Mouse (Mus musculus) limb, embryonic 12.5 days (tissue): Measurements from ENCODE around the gene Zfp61. TPM values are rescaled to one million over a fixed set of nuclear protein-coding genes. Genes with fewer than 3 reads are reported as not detected.

Source experiments
- ATAC-seq: fragments of 200-750 bp; cut with Nextera tagmentation; 2 replicates; pipeline ENCODE4 v1.8.0; 2017; ENCODE audit warnings: low read depth, moderate TSS enrichment; ENCODE audit not compliant: insufficient number of reproducible peaks, insufficient read depth, low FRiP score, low TSS enrichment
- H3K27ac ChIP-seq: fragments of 300-500 bp; sonication (generic); 2 replicates; pipeline ENCODE4 v1.5.1; 2016; ENCODE audit warnings: mild to moderate bottlenecking, moderate library complexity
- H3K27me3 ChIP-seq: fragments of 300-500 bp; sonication (generic); 2 replicates; pipeline ENCODE4 v1.6.1; 2016; ENCODE audit warnings: mild to moderate bottlenecking, moderate library complexity
- H3K36me3 ChIP-seq: fragments of 300-500 bp; sonication (generic); 2 replicates; pipeline ENCODE4 v1.6.1; 2016; ENCODE audit warnings: mild to moderate bottlenecking, moderate library complexity
- H3K4me1 ChIP-seq: fragments of 300-500 bp; sonication (generic); replicated peaks from 2 replicates; pipeline ENCODE4 v1.6.1; 2016
- H3K4me2 ChIP-seq: fragments of 300-500 bp; sonication (generic); 2 replicates; pipeline ENCODE4 v1.6.1; 2016; ENCODE audit warnings: mild to moderate bottlenecking, moderate library complexity
- H3K4me3 ChIP-seq: fragments of 300-500 bp; sonication (generic); replicated peaks from 2 replicates; pipeline ENCODE4 v1.5.1; 2016; ENCODE audit warnings: mild to moderate bottlenecking
- H3K9ac ChIP-seq: fragments of 300-500 bp; sonication (generic); replicated peaks from 2 replicates; pipeline ENCODE4 v1.6.1; 2016; ENCODE audit warnings: mild to moderate bottlenecking, moderate library complexity
- H3K9me3 ChIP-seq: fragments of 300-500 bp; sonication (generic); 2 replicates; pipeline ENCODE4 v1.6.1; 2016; ENCODE audit warnings: mild to moderate bottlenecking, moderate library complexity
- WGBS: fragments of 180-500 bp; shearing (Covaris S2); methylation state at CpG from one replicate; pipeline ENCODE4 v1.1.7; 2016; 5-methylcytosine and 5-hydroxymethylcytosine counted together
- polyA plus RNA-seq: library from polyadenylated mRNA; unstranded; fragments of >200 nt; fragmentation: Nextera tagmentation; extraction: Ambion mirVana; gene quantifications from 2 replicates; pipeline ENCODE4 v1.2.1, GENCODE M21; 2016

Zfp61 gene
- polyA plus RNA-seq, 1 experiment from 2014 or later: 57.6 TPM

- Histone ChIP-seq H3K36me3 (peaks cover 74% of the 10 kb centered on the region), H3K4me2 (no peak overlapping the region), H3K4me1 (peaks cover 10% of the 10 kb centered on the region), H3K27me3 (no peaks in the 10 kb centered on the region), H3K27ac (no peak overlapping the region), H3K4me3 (no peak overlapping the region), H3K9ac (no peak overlapping the region), H3K9me3 (peaks cover 9% of the 10 kb centered on the region)
- WGBS: 98% methylated on average over 7 of the region's 7 CpGs
- ATAC-seq: no peak
These were observed 5.7 kb downstream of the Zfp61 start for GRCm38 (mm10) chr7:24295376-24295775.

- no peak for ATAC-seq
- Histone ChIP-seq H3K4me3 (no peak overlapping the region), H3K9me3 (peaks cover 9% of the 10 kb centered on the region), H3K36me3 (peaks cover 80% of the 10 kb centered on the region), H3K27me3 (no peaks in the 10 kb centered on the region), H3K4me1 (peaks cover 7% of the 10 kb centered on the region), H3K9ac (no peak overlapping the region), H3K27ac (no peak overlapping the region), H3K4me2 (no peak overlapping the region)
- WGBS: 91% methylated on average over 4 of the region's 4 CpGs
These were observed 6.3 kb downstream of the Zfp61 start for GRCm38 (mm10) chr7:24294763-24295162.

DNA sequence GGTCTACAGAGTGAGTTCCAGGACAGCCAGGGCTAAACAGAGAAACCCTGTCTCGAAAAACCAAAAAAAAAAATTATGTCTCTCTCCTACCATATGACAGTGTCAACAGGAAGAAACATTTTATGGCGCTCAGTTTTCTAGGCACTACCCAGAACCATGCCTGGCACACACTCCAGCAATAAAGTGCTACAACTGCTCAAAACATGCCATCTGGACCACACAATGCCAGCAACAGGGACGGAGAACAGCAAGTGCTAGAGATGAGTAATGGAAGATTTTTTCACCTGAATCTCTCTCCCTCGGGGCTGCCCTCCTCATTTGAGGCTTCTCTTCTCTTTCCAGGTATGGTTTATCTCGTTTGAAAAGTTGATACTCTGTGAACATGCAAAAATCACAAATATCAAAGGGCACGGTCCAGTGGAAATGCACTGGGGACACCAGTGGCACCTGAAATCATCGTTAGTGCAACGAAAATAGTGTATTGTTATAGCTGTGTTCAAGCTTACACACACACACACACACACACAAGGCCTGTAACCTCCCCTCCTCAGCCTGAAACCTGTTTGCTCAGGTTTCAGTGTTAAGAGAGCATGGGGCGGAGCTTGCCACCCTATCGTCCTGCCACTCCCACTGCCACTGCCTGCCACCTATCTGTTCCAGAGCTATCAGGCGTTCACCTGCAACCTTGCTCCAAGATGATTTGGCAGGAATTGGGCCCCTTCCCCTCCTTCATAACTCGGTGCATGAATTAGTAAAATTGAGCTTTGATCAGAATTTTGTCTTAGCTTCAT lies 7.8 kb downstream of the Zfp61 start:
- Histone ChIP-seq H3K36me3 (peaks cover 93% of the 10 kb centered on the region), H3K27ac (no peak overlapping the region), H3K27me3 (no peaks in the 10 kb centered on the region), H3K4me3 (no peak overlapping the region), H3K4me2 (no peak overlapping the region), H3K9me3 (peaks cover 15% of the 10 kb centered on the region), H3K9ac (no peak overlapping the region), H3K4me1 (peaks cover 7% of the 10 kb centered on the region)
- no peak for ATAC-seq
- 86% methylated on average over 12 of the region's 12 CpGs for WGBS

DNA sequence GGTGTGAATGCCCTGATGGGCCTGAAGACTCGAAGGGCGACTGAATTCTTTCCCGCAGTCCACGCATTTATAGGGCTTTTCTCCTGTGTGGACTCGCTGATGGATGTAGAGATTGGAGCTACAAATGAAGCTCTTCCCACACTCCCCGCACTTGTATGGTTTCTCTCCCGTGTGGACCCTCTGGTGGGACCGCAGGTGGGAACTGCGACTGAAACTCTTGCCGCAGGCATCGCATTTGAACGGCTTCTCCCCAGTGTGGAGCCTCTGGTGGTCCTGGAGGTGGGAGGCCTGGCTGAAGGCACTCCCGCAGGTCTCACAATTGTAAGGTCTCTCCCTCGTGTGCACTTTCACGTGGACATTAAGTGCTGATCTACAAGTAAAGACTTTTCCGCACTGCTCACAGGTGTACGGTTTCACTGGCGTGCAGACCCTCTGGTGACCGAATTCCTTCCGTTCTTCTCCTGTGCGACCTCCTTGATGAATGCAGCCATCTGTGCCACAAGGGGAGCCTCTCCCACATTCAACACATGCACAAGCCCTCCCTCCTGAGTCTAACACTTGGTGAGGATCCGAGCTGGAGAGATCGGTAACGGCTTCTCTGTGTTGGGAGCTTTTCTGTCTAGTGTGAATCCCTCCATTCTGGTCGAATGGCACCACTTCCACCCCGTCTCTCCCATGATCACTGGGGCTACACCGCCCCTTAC lies 9.5 kb downstream of the Zfp61 start:
- no peak overlapping the region for H3K4me2 ChIP-seq
- no peak overlapping the region for H3K27ac ChIP-seq
- H3K9me3 ChIP-seq: peaks cover 28% of the 10 kb centered on the region
- peaks cover 96% of the 10 kb centered on the region for H3K36me3 ChIP-seq
- H3K4me3 ChIP-seq: no peak overlapping the region
- H3K4me1 ChIP-seq: no peaks in the 10 kb centered on the region
- no peak overlapping the region for H3K9ac ChIP-seq
- 90% methylated on average over 27 of the region's 27 CpGs for WGBS
- no peak for ATAC-seq
- no peaks in the 10 kb centered on the region for H3K27me3 ChIP-seq

DNA sequence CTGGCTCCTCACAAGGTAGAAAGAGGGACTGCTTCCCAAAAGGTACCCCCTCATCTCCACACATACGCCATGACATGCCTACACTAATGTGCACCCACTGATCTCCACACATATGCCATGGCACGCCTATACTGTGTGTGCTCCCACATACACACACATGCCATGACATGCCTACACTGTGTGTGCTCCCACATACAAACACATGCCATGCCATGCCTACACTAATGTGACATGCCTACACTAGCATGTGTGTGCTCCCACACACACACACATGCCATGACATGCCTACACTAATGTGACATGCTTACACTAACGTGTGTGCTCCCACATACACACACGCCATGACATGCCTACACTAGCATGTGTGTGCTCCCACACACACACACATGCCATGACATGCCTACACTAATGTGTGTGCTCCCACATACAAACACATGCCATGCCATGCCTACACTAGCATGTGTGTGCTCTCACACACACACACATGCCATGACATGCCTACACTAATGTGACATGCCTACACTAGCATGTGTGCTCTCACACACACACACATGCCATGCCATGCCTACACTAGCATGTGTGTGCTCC lies 10.8 kb downstream of the Zfp61 start:
- Histone ChIP-seq H3K36me3 (peaks cover 83% of the 10 kb centered on the region), H3K9me3 (peaks cover 28% of the 10 kb centered on the region), H3K4me2 (no peak overlapping the region), H3K27me3 (no peaks in the 10 kb centered on the region), H3K27ac (no peak overlapping the region), H3K9ac (no peak overlapping the region), H3K4me1 (no peaks in the 10 kb centered on the region), H3K4me3 (no peak overlapping the region)
- WGBS: 98% methylated on average over 4 of the region's 4 CpGs
- no peak for ATAC-seq

DNA sequence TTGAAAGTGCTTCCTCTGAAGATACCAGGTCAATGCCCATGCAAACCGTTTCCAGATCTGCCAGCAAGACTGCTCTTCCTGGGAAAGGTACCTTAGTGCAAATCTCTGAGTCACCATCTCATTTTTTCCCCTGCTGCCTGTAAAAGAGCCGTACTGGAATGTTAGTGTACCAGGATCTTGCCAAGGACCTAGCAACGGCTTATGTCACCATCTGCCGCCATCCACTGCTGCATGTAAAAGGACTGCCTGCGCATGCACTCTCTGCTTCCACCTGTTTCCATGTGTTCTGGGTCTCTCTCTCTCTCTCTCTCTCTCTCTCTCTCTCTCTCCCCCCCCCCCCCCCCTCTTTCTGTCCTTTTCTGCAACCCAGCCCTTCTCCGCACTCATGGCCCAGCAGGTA lies 12.5 kb downstream of the Zfp61 start:
- no peak overlapping the region for H3K9ac ChIP-seq
- peaks cover 66% of the 10 kb centered on the region for H3K36me3 ChIP-seq
- H3K4me2 ChIP-seq: no peak overlapping the region
- ATAC-seq: no peak
- 89% methylated on average over 6 of the region's 6 CpGs for WGBS
- no peak overlapping the region for H3K4me3 ChIP-seq
- no peaks in the 10 kb centered on the region for H3K27me3 ChIP-seq
- no peaks in the 10 kb centered on the region for H3K4me1 ChIP-seq
- H3K27ac ChIP-seq: no peak overlapping the region
- peaks cover 28% of the 10 kb centered on the region for H3K9me3 ChIP-seq

DNA sequence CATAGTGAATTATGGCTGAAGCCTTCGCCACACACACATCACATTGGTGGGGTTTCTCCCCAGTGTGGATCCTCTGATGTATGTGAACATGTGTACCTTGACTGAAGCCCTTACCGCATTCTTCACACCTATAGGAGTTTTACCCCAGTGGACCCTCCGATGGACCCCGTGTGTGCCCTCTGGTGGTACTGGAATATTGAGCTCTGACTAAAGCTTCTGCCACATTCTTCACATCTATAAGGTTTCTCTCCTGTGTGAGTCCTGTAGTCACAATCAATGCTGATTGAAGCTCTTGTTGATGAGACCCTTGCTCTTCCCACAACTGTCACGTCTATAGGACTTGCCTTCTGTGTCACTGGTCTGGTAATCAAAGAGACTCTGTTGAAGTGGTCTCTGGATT lies 13.4 kb downstream of the Zfp61 start:
- peaks cover 57% of the 10 kb centered on the region for H3K36me3 ChIP-seq
- H3K4me3 ChIP-seq: no peak overlapping the region
- no peak for ATAC-seq
- H3K27ac ChIP-seq: no peak overlapping the region
- H3K4me2 ChIP-seq: no peak overlapping the region
- no peaks in the 10 kb centered on the region for H3K4me1 ChIP-seq
- 83% methylated on average over 5 of the region's 5 CpGs for WGBS
- H3K27me3 ChIP-seq: no peaks in the 10 kb centered on the region
- H3K9ac ChIP-seq: no peak overlapping the region
- peaks cover 28% of the 10 kb centered on the region for H3K9me3 ChIP-seq

GRCm38 (mm10) chr7:24286916-24287315 lies 14.1 kb downstream of the Zfp61 start:
- no peak overlapping the region for H3K9ac ChIP-seq
- H3K4me3 ChIP-seq: no peak overlapping the region
- H3K4me1 ChIP-seq: no peaks in the 10 kb centered on the region
- H3K4me2 ChIP-seq: no peak overlapping the region
- H3K36me3 ChIP-seq: peaks cover 50% of the 10 kb centered on the region
- no peaks in the 10 kb centered on the region for H3K27me3 ChIP-seq
- peaks cover 28% of the 10 kb centered on the region for H3K9me3 ChIP-seq
- ATAC-seq: no peak
- 81% methylated on average over 4 of the region's 4 CpGs for WGBS
- no peak overlapping the region for H3K27ac ChIP-seq

DNA sequence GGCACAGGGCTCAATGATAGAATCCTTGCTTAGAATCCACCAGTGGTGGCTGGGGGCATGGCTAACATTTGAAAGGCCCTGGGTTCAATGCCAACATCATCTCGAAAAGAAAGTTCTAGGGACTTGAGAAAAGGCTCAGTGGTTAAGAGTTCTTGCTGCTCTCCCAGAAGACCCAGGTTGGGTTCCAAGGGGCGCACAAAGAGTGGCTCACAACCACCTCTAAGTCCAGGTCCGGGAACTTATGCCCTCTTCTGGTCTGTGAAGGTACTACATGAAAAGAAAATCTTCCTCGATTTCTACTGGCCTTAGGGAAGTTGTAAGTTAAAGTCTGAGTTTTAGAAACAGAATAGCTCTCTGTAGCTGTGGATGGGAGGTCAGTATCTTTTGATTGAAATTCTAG lies 14.9 kb downstream of the Zfp61 start:
- Histone ChIP-seq H3K4me1 (no peaks in the 10 kb centered on the region), H3K27me3 (no peaks in the 10 kb centered on the region), H3K36me3 (peaks cover 42% of the 10 kb centered on the region), H3K27ac (no peak overlapping the region), H3K9me3 (peaks cover 21% of the 10 kb centered on the region; the same call in 1 of the 2 replicates), H3K4me3 (no peak overlapping the region), H3K4me2 (no peak overlapping the region), H3K9ac (no peak overlapping the region)
- WGBS: 52% methylated on average over 4 of the region's 4 CpGs
- ATAC-seq: no peak

DNA sequence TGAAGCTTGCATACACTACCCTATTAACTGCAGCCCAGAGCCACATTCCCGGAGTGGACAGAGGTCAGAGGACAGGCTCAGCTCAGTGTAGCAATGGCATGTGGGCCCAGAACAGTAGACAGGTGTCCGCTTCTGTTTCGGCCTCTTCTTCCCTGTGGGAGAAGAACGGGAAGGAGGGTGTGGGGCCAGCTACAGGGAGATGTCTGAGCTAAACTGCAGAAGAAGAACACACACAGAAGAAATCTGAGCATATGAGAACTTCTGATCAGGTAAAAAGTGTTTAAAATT lies 20.2 kb downstream of the Zfp61 start:
- H3K4me3 ChIP-seq: no peak overlapping the region
- no peak overlapping the region for H3K9ac ChIP-seq
- 50% methylated on average over 4 of the region's 4 CpGs for WGBS
- no peak for ATAC-seq
- H3K27ac ChIP-seq: no peak overlapping the region
- no peak overlapping the region for H3K4me2 ChIP-seq
- H3K36me3 ChIP-seq: peaks cover 15% of the 10 kb centered on the region
- 0 out of 2 replicates have a peak, but pooled peaks cover 4% of the 10 kb centered on the region for H3K4me1 ChIP-seq
- no peaks in the 10 kb centered on the region for H3K9me3 ChIP-seq
- H3K27me3 ChIP-seq: no peaks in the 10 kb centered on the region

GRCm38 (mm10) chr7:24280031-24280857 lies 20.8 kb downstream of the Zfp61 start:
- H3K27me3 ChIP-seq: no peaks in the 10 kb centered on the region
- H3K36me3 ChIP-seq: peaks cover 20% of the 10 kb centered on the region
- no peak overlapping the region for H3K4me2 ChIP-seq
- no peak overlapping the region for H3K4me3 ChIP-seq
- H3K27ac ChIP-seq: no peak overlapping the region
- no peak overlapping the region for H3K9ac ChIP-seq
- 0 out of 2 replicates have a peak, but pooled peaks cover 4% of the 10 kb centered on the region for H3K4me1 ChIP-seq
- H3K9me3 ChIP-seq: no peaks in the 10 kb centered on the region
- 53% methylated on average over 10 of the region's 10 CpGs for WGBS
- ATAC-seq: no peak
